Mouse (Mus musculus): Measurements from ENCODE around the gene Pitx1. TPM values are rescaled to one million over a fixed set of nuclear protein-coding genes. Genes with fewer than 3 reads are reported as not detected.

The Pitx1 gene
- polyA plus RNA-seq, 1 experiment from 2014 or later, result 0.70 TPM

DNA sequence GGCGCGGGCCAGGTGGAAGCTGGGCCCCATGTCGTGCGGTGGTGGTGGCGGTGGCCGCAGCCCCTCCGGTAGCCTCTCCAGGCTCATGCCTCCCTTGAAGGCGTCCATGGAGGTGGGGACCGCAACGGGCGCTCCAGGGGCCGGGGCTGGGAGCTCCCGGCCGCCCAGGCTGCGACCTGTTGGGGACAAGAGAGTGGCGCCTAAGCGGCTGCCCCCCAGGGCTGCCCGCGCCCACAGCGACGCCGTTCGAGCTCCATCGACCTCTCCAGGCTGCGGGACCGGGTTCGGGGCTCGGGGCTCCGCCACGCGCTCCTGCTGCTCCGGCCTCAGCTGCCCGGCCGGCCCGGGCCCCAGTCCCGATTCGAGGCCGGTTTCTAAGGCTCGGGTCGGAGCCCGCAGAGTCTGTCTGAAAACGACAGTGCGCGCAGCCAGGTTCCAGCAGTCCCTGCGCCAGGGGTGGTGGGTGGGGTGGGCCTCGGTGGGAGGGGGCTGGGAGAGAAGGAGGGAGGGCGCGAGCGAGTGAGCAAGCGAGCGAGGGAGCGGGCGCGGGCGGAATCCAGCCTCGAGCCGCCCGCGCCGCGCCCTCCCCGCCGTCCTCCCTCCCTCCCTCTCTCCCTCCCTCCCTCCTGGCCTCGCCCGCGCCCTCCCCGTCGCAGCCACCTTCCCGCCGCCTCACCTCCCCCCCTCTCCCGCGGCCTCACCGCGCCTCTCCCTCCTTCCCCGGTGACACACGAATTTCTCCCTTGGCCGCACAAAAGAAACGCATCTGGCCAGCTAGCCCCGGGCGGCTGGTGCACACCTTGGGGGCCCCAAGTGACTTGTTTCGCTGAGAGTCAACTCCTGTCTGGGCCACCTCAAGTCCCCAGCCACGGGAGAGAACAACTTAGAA is 4.9 kb downstream of the Pitx1 start:
- DNase-seq (ENCODE audit: low spot score), result no peak

DNA sequence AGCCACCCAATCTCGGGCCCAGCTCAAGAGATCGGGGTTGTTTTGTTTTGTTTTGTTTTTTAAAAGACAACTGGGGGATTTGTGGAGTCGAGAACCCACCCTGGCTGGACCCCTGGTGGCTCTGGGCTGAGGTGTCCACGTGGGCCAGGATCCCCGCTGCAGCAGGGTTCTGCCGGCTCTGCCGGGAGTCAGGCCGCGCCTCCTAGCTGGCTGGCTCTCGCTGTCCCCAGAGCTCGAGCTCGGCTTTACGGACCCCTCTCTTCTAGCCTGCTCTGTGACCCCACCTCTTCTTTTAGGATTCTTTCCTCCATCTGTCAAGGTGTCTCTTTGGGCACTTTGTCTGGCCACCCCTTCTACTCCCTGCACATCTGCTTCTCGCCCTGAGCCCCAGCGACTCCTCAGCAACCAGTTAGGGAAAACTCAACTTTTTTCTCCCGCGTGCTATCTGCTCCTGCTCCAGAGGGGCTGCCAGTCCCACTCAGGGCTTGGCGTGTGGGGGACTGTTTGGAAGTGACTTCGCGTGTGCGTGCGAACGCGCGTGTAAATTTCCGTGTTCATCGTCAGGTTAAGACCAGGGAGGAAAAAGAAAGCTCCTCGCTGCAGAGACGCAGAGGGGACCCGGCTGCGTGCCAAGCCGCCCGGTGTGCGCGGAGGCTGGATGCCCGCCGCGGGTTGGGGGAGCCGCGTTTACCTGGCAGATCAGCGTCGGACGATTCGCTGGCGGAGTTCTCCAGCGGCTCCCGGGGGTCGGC is 5.7 kb downstream of the Pitx1 start:
- DNase-seq (ENCODE audit: low spot score), result no peak

DNA sequence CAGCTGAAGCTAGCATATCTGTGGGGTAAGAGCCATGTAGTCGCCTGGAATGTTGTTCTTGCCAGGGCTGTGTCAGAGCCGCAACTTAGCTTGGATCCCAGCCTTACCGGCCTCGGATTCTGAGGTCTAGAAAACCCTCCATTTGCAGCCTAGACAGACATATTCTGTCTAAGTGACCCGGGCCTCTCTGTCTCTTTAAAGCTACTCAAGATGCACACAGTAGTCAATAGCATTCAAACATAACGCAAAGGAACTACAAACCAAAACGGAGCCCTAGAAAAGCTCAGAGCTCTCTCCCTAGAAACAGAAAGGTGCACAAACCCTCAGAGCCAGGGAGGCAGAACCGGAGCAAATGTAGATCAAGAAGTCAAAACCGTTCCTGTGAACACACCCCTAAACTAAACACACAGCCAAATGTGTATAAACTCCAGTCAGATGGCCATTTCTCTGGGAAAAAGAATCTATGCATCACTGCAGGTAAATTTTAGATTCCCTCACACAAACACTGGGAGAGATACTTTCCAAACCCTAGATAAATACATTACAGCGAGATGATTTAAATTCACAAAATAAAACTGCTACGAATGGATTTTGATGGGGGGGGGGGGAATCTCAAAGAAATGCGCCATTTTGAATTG is 6.9 kb downstream of the Pitx1 start:
- DNase-seq (ENCODE audit: low spot score), result no peak

DNA sequence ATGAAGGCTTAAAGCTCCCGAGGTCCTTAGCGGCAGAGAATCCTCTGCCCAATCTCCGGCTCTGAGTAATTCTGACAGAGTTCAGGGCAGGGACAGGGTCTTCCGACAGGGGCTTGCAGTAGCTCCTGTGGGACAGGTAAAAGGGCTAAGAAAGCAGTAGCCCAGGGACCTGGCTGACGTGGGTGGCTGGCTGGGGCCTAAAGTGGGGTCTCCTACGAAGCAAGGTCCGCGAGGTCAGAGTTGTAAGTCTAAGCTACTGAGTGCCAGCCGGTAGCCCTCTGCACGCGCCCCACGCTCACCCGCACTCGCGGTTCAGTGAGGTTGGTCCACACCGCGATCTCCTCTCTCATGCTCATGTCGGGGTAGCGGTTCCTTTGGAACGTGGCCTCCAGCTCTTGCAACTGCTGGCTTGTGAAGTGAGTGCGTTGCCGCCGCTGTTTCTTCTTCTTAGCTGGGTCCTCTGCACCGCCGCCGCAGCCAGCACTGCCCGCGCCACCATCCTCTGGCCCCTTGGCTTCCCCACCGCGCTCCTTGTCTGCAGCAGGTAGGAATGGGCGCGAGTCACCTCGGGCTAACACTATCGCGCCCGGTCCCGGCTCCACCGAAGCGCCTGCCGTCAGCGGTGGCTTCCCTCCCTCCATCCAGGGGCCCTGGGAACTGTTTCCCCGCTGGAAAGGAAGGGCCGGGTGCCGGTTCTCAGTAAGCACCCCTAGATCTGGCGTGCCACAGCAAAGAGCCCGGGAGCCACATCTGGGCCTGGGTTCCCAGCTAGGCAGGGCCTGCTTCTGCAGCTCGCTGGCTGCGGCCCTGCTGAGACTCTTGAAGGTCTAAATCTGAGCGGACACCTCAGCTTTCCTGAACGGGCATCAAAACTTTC is 7.6 kb downstream of the Pitx1 start:
- DNase-seq (ENCODE audit: low spot score), result no peak

DNA sequence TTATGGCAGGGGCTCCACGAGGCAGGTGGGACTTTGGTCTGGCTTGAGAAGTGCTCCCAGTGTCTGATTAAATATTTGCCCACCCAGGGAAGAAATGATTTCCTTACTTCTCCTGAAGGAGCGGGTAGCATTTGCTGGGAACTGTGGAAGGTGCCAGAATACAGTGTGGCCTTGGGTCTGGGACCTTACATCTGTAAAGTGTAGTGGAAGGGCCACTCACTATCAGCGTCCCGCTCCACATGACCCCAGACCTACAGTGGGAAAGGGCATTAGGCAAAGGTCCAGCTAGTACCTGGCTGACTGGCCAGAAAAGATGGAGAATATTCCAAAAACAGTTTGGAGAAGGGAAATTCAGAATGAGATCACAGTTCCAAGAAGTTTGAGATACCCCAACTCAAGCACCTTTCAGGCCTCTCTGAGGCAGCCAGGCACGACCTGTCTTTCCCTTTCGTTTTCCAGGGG is 8.3 kb downstream of the Pitx1 start:
- DNase-seq (ENCODE audit: low spot score), result no peak

DNA sequence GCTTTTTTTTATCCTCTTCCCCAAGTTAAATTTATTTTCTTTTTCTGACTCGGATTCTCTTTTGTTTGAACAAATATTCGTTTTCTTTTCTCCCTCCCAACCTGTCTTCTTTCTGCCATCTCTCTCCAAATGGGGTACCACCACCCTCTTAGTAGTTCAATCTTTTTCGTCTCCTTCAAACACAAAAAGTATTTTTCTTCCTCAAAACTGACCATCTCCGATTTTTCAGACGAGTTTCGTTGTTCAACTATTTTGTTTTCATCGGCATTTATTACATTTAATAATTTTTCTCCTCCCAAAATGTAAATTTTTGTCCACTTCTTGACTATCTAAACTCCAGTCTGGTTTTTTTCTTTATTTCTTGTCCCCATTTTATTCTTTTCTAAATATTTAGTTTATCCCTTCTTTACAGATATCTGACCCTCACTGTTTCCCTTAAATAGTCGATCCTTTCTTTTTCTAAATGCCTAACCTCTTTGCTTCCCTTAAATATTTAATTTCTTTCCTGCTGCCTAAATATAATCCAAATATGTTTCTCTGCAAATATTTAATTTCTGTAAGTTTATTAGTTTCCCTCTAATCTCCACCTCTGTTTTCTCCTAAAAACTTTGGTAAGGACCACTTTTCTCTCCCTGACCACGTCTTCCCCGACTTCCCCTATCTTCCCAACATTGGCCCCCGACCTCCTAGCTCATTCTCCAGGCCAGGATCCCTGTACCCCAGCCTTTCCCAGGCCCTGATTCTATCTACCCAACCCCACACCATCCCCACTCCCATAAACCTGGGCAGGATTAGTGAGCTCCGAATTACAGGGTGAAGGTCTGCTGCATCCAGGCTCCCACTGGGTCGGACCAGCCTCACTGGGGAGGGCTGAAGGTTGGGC is 9.0 kb downstream of the Pitx1 start:
- no peak for DNase-seq (ENCODE audit: low spot score)

DNA sequence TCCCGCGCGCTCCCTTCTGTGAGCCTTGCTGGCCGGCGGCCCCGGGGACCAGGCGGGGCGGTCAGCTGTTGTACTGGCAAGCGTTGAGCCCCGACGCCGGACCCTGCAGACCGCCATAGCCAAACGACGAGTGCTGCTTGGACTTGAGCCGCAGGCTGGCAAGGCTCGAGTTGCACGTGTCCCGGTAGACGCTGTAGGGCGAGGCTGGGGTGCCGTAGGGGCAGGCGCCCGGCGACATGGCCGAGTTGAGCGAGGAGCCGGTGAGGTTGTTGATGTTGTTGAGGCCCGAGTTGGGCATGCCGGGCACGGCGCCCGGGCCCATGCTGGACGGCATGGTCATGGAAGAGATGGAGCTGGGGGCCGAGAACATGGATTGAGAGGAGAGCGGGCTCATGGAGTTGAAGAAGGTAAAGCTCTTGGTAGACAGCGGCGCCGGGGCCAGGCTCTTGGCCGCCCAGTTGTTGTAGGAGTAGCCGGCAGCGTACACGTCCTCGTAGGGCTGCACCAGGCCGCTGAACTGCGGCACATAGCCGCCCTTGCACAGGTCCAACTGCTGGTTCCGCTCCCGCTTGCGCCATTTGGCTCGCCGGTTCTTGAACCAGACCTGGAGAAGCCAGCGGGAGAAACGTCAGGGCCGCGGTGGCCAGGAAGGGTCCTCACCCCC is 9.9 kb downstream of the Pitx1 start:
- DNase-seq (ENCODE audit: low spot score), result no peak

DNA sequence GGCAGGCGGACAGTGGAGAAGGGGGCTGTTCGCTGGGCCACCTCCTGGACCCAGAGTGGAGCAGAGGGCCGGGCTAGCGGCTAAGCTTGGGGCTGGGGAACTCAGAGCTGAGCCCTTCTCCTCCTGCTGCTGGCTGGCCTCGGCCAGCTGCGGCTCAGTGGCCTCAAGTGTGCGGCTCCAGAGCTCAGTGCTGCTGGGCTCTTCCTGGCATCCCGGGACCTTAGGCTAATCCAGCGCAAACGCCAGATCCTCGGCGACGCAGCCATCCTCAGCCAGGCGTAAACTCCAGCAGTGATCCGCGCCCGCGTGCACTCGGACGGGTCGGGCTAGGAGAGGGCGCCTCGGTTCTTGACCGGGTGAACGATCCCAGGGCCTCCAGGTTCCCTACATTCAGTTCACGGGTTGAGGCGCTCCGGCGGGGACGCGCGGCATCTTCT is 10.7 kb downstream of the Pitx1 start:
- DNase-seq (ENCODE audit: low spot score), result no peak

DNA sequence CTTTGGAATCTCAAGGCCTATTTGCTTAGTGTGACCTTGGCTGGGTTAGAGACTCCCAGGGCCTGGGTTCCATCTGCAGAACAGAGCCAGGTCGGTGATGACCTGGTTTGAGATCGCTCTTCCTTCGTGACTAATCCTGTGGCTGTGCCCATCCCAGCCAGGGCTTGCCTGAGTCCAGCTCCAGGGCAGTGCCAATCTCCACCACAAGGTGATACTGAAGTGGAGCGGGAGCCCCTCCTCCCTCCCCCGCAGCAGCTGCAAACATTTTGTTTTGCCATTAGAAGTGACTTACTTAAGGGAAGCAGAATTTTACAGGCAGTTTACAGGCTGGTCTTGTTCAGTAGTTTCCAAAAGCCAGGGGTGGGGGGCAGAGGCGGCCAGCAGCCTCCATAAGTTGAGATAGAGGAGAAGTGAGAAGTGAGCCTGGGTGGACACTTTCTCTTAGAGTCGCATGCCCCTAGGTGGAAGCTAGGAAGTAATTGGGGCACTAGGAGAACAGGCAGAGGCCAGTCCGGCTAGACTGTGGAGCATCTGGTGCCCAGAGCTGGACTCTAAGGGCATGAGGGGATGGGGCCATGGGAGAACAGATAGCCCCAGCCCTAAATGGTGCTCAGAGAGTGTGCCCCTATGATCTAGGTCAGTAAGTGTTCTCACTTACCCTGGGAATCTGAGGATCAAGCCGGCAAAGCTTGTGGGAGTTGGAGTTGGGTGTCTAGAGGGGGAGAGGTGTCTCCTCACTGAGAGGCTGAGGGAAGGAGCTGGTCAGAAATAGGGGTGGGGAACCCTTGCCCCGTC is 11.6 kb downstream of the Pitx1 start:
- no peak for DNase-seq (ENCODE audit: low spot score)

DNA sequence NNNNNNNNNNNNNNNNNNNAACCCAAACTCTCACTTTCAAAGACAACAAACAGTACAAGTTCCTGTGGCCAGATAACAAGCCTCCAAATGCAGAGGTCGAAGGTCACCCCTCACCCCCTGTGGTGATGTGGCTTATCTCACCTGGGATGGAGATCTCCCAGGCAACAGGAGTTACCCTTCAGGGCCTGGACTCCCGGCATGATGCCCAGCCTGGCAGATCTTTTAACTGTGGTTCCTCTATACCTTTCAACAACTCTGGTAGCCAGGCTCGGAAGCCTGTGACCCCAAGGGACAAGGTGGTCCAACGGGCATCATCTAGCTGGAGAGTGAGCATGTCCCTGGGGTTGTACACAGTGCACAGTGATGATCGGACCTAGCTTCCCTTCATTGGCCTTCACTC is 13.5 kb downstream of the Pitx1 start:
- DNase-seq (ENCODE audit: low spot score), result no peak

DNA sequence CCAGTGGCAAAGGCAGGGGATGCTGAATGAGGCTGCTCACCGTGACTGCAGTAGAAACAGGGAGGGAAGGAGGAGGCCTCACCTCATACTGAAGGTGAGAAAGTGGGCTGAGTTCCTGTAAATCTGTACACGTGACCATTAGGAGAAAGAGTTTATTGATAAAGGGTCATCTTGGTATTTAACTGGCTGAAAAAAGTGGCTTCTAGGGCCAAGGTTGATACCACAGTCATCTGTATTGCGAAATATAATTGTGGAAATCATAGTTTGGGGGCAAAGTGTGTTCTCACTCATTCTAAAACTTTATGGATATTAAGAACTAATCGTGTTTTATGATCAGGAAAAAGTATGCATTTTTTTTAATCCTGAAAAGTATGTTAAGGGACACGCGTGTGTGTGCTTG is 21.2 kb downstream of the Pitx1 start:
- DNase-seq (ENCODE audit: low spot score), result no peak

DNA sequence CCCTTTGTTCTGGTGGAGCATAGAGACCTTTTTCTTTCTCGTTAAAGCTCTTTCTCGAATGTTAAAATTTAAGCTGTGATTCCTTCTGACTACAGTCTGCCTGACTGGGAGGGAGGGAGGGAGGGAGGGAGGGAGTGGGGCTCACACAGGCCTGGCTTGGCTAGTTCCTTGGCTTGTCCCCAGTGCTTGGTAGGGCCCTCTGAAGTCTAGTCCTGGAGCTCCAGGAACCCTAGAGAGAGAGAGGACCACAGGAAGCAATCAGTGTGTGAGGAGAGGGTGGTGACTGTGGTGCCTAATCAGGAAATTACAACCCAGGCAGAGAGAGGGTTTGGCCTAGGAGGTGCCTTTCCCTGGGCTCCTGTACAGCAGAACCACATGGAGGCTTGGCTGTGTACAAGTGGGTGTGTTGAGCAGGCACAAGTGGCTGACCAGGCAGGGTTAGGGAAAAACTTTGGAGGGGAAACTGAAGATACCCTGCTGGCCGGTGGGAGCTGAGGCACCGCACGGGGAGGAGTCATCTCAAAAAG is 22.4 kb downstream of the Pitx1 start:
- no peak for DNase-seq (ENCODE audit: low spot score)

DNA sequence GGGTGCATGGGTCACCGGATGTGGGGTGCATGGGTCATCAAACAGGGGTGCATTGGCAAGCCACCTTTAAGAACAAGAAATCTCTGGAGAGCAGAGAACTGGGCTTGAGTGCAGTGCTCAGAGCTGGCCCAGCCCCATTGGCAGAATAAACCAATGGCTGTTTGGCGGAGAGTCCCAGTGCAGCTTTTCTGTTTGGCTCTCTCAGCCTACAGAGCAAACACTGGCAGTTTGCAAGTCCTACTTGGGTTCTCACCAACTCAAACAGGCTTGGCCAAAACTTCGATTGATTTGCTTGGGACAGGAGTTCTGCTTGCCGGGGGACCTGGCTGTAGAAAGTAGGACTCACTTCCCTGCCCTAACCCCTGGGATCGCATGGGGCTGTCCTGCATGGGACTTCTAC is 25.0 kb downstream of the Pitx1 start:
- no peak for DNase-seq (ENCODE audit: low spot score)

DNA sequence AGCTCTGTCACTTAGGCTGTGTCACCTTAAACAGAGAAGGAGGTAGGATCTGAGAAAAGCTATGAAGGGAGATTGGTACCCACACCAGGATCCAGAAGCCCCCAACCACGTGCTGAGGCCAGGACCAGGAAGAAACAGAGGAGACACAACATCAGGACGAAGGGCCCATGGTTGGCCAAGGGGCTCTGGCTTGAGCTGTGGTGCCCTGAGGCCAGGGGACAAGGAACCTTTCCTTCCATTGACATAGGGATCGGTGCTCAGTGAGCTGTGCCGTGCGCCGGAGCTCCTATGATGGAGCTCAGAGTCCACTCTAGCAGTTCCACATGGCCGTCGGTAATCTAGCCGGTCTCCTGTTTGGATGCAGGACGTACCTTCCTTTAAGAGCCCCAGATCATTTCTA is 26.3 kb downstream of the Pitx1 start:
- no peak for DNase-seq (ENCODE audit: low spot score)

DNA sequence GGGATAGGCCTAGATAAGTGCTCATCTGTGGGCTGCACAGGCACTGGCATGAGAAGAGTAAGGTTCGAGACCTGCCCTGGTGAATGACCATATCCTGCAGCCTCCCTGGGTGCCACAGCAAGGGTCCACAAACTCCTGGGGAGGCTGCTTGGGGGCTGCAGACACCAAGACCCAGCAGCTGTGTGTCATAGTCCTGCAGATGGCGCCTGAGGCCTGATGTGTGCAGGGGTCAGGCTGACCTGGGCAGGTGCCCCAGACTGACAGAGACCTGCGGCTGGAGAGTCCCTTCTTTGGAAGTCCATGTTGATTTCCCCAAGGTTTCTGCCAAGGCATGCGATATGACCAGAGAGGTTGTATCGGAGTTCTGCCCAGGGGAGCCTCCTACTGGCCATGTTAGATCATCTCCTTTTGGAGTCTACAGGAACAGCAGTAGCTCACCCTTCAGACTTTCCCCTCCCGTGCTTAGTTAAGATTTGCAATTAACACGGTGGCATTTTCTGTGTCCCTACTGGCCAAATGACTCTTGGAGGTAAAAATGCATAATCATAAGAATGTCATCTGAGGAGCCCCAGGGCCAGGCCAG is 26.9 kb downstream of the Pitx1 start:
- DNase-seq (ENCODE audit: low spot score), result no peak

DNA sequence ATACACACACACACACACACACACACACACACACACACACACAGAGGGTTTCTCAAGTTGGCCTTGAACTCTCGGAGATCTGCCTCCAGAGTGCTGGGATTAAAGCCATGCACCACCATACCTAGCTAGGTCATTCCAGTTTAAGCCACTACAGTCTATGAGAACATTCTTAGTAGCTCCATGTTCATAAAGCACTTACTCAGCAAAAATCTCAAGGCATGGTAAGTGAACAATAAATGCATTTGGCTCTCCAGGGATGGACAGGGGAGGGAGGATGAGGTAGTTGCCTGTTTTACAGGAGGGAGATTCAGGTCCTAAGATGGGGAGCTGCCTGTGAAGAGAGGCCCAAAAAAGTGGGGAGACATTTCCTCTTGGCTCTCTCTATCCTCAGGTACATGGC is 32.0 kb downstream of the Pitx1 start:
- no peak for DNase-seq (ENCODE audit: low spot score)

DNA sequence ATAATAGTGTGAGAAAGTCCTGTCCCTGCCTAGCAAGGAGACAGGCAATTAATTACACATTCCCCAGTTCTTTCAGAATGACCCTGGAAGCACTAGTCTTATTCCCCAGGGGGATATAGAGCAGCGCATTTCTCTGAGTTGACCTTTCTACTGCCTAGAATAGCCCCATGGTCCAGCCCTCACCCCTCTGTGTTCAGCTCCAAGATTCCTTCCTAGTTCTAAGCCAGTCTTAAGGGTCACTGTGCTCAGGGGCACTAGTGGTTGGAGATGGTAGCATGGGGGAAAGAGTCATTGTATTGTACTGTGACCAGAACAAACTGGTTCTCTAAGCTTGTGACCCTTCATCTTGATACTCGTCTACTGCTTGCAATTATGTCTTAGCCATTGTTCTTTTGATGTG is 34.7 kb downstream of the Pitx1 start:
- no peak for DNase-seq (ENCODE audit: low spot score)

DNA sequence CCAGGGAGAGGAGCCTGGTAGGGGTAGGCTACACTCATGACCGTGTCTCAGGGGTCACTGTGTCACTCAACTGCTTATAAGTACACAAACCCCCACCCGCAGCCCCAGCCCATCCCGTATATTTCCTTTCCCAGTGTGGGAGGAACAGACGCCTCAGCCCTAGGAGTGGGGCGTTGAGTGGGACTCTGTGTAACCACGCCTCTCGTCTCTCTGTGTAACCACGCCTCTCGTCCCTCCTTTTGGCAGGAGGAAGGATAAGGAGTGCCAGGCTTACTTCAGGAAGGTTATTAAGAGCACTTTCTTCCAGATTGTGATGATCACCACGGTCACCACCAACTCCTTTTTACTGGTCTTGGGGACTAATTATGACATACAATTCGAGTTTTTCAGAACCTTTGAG is 49.9 kb downstream of the Pitx1 start:
- DNase-seq (ENCODE audit: low spot score), result no peak

All from thymus, postnatal 0 days (tissue).